Mouse (Mus musculus) liver, embryonic 13.5 days (tissue): ENCODE measurements around the gene Tprgl. TPM values are rescaled to one million over a fixed set of nuclear protein-coding genes. Genes with fewer than 3 reads are reported as not detected.

Experiments
- ATAC-seq: fragments of 200-750 bp; cut with Nextera tagmentation; 2 replicates; pipeline ENCODE4 v1.8.0; 2017; ENCODE audit warnings: low read depth, mild to moderate bottlenecking, moderate number of reproducible peaks, moderate library complexity
- DNase-seq: peaks from one replicate; pipeline ENCODE4 v3.0.0; 2022
- H3K27ac ChIP-seq: fragments of 300-500 bp; sonication (generic); 2 replicates; pipeline ENCODE4 v1.5.1; 2015; ENCODE audit warnings: moderate library complexity, mild to moderate bottlenecking, inconsistent platforms
- H3K27me3 ChIP-seq: fragments of 300-500 bp; sonication (generic); 2 replicates; pipeline ENCODE4 v1.6.1; 2015; ENCODE audit warnings: mild to moderate bottlenecking, inconsistent platforms
- H3K36me3 ChIP-seq: fragments of 300-500 bp; sonication (generic); 2 replicates; pipeline ENCODE4 v1.6.1; 2015; ENCODE audit warnings: mild to moderate bottlenecking, inconsistent platforms
- H3K4me1 ChIP-seq: fragments of 300-500 bp; sonication (generic); replicated peaks from 2 replicates; pipeline ENCODE4 v1.6.1; 2015; ENCODE audit warnings: inconsistent platforms
- H3K4me2 ChIP-seq: fragments of 300-500 bp; sonication (generic); 2 replicates; pipeline ENCODE4 v1.6.1; 2015; ENCODE audit warnings: inconsistent platforms, mild to moderate bottlenecking, moderate library complexity
- H3K4me3 ChIP-seq: fragments of 300-500 bp; sonication (generic); replicated peaks from 2 replicates; pipeline ENCODE4 v1.5.1; 2015; ENCODE audit warnings: mild to moderate bottlenecking, inconsistent platforms
- H3K9ac ChIP-seq: fragments of 300-500 bp; sonication (generic); 2 replicates; pipeline ENCODE4 v1.6.1; 2015; ENCODE audit warnings: mild to moderate bottlenecking, inconsistent platforms
- H3K9me3 ChIP-seq: fragments of 300-500 bp; sonication (generic); replicated peaks from 2 replicates; pipeline ENCODE4 v1.6.1; 2016; ENCODE audit warnings: inconsistent platforms
- WGBS: fragments of 180-500 bp; shearing (Covaris S2); methylation state at CpG from one replicate; pipeline ENCODE4 v1.1.7; 2015; ENCODE audit not compliant: insufficient replicate concordance; 5-methylcytosine and 5-hydroxymethylcytosine counted together
- polyA plus RNA-seq: library from polyadenylated mRNA; unstranded; fragments of >200 nt; fragmentation: Nextera tagmentation; extraction: Ambion mirVana; gene quantifications from 2 replicates; pipeline ENCODE4 v1.2.1, GENCODE M21; 2015

The Tprgl gene
- polyA plus RNA-seq, 1 experiment from 2014 or later = 145 TPM

DNA sequence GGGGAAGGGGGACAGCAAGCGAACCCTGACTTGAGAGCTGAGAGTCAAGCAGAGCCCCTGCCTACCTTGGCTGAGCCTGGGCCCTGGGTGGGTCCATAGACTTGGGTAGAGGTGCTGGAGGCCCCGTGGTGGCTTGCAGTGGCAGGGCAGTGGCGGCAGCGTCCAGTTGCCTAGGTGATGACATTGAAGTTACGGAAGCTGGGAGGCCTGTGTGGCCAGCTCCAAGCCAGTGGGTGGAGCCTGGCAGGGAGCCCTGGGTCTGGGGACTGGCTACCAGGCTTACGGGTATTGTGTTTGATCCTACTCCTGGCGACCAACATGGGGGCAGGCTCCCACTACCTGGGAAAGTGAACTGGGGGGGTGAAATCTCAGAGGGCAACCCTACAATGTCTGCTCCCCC lies 44.0 kb downstream of the Tprgl start:
- Histone ChIP-seq H3K27me3 (peaks cover 10% of the 10 kb centered on the region; the same call in 1 of the 2 replicates), H3K4me1 (peaks cover 53% of the 10 kb centered on the region), H3K27ac (peak overlapping the region; percentile 36; the same call in 1 of the 2 replicates), H3K4me2 (no peak overlapping the region), H3K4me3 (no peak overlapping the region), H3K9me3 (no peaks in the 10 kb centered on the region), H3K36me3 (no peaks in the 10 kb centered on the region), H3K9ac (no peak overlapping the region)
- DNase-seq (no peak), ATAC-seq (no peak)
- WGBS = 63% methylated on average over 7 of the region's 7 CpGs

- Histone ChIP-seq H3K27ac (no peak overlapping the region), H3K27me3 (peaks cover 51% of the 10 kb centered on the region), H3K4me2 (no peak overlapping the region), H3K4me3 (no peak overlapping the region), H3K36me3 (no peaks in the 10 kb centered on the region), H3K9ac (no peak overlapping the region), H3K9me3 (no peaks in the 10 kb centered on the region), H3K4me1 (peaks cover 7% of the 10 kb centered on the region)
- ATAC-seq = no peak
- DNase-seq = no peak
- 66% methylated on average over 11 of the region's 11 CpGs for WGBS
Measured at GRCm38 (mm10) chr4:154109850-154110243, 50.6 kb downstream of the Tprgl start.

GRCm38 (mm10) chr4:154109216-154109849 lies 51.1 kb downstream of the Tprgl start:
- peaks cover 56% of the 10 kb centered on the region for H3K27me3 ChIP-seq
- 42% methylated on average over 18 of the region's 18 CpGs for WGBS
- no peak for ATAC-seq
- no peaks in the 10 kb centered on the region for H3K36me3 ChIP-seq
- DNase-seq = no peak
- no peak overlapping the region for H3K27ac ChIP-seq
- peaks cover 7% of the 10 kb centered on the region for H3K4me1 ChIP-seq
- no peaks in the 10 kb centered on the region for H3K9me3 ChIP-seq
- H3K4me2 ChIP-seq = no peak overlapping the region
- no peak overlapping the region for H3K9ac ChIP-seq
- H3K4me3 ChIP-seq = no peak overlapping the region

Other genes with a start within 250 kb of the Tprgl start
- 67.8 and 70.3 TPM in 2 replicates for gene A430005L14Rik, start 203.4 kb downstream of the Tprgl start, polyA plus RNA-seq
- 11.0 and 11.1 TPM in 2 replicates for gene Dffb, start 185.5 kb downstream of the Tprgl start, polyA plus RNA-seq
- 6.3 and 8.7 TPM in 2 replicates for gene Cep104, start 185.5 kb downstream of the Tprgl start, polyA plus RNA-seq
- 19.1 and 20.3 TPM in 2 replicates for gene Lrrc47, start 148.9 kb downstream of the Tprgl start, polyA plus RNA-seq
- gene Smim1, start 134.4 kb downstream of the Tprgl start, polyA plus RNA-seq = 327 and 398 TPM in 2 replicates
- 0.07 TPM in 1 of 2 replicates, not detected in the other for gene Ccdc27, start 118.0 kb downstream of the Tprgl start, polyA plus RNA-seq
- 0.17 TPM in 1 of 2 replicates, not detected in the other for gene Trp73, start 20.5 kb downstream of the Tprgl start, polyA plus RNA-seq
- gene Wrap73, start 18.3 kb downstream of the Tprgl start, polyA plus RNA-seq = 26.9 and 29.9 TPM in 2 replicates
- gene Megf6, start 10.1 kb upstream of the Tprgl start, polyA plus RNA-seq = 1.5 and 1.6 TPM in 2 replicates
- 4.2 and 5.0 TPM in 2 replicates for gene Arhgef16, start 141.0 kb upstream of the Tprgl start, polyA plus RNA-seq
- gene B230104I21Rik, start 175.5 kb upstream of the Tprgl start, polyA plus RNA-seq = not detected in 2 replicates